ENCODE assay signal across 9 mouse cellular contexts in the genomic region with DNA sequence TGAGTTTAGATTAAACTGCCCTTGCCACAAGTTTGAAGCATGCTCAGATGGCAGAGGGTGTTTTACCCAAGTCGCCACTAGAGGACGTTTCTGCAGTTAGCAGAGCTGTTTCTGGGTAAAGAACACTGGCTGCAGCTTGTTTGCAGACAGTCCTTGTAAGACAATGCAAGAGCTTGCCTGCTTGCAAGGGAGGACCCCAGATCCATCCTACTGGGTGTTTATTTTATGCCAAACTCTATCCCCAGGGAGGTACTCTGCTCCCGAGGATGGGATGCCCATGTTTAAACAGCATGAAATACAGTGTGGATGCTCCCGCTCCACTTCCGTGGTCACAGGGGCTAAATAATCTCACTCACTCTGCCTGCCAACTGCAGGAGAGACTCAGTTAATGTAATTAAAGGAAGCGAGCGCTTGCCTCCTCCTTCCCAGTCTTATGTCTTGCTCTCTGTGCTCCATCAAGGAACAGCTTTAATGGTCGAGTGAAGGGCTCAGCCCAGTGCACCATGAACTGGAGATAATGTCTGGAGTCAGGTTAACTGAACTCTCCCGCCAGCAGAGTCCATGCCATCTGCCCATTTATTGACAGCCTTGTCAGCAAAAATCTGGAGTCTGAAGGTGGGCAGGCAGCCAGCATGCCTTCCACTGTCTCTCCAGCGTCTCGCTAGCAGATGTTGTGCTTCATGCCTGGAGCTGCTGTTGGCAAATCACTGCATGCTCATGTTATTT.
A peak's percentile ranks its signal among the peaks of the same experiment; 100 is the strongest.
DNase-seq lines count a peak whose midpoint lies in the region; TF ChIP-seq lines count a peak whose summit lies in the region.
"Had no signal": no experiment of that assay in that cellular context is flagged by ENCODE, and none has a peak within 500 bp of the region (broad histone marks: within the 10 kb centered on the region; RNA-seq: fewer than 3 reads in every experiment).

No protein-coding gene starts in this region.

- peaks cover 17% of the 10 kb centered on the region; the same call in 1 of the 2 replicates for H3K27me3 ChIP-seq in embryonic facial prominence, embryonic 10.5 days (replicated peaks; ENCODE audit: low read depth, poor library complexity, severe bottlenecking)
- no peaks in the 10 kb centered on the region for H3K27me3 ChIP-seq in heart, adult 2 months (ENCODE audit: control insufficient read depth, insufficient read depth, low read length)
- no peaks in the 10 kb centered on the region for H3K27me3 ChIP-seq in limb, embryonic 10.5 days (ENCODE audit: low read depth, poor library complexity, severe bottlenecking)
- no peaks in the 10 kb centered on the region for H3K27me3 ChIP-seq in myocyte (ENCODE audit: control insufficient read depth, insufficient read depth, insufficient read length)
- H3K27me3 ChIP-seq: liver, embryonic 13.5 days had no signal

- no peak for TF ChIP-seq EP300 in heart, adult 2 months (IDR thresholded peaks at IDR 0.05; ENCODE audit: insufficient read depth, low read depth, low read length)

- intact Hi-C loops in heart, adult 2 months (cut with DNase I) = no loop called here

- H3K9me3 ChIP-seq in embryonic facial prominence, embryonic 10.5 days = no peaks in the 10 kb centered on the region
- H3K9me3 ChIP-seq in limb, embryonic 10.5 days (replicated peaks) = no peaks in the 10 kb centered on the region
- H3K9me3 ChIP-seq: liver, embryonic 13.5 days had no signal

- no peak for TF ChIP-seq POLR2A in heart, adult 2 months (IDR thresholded peaks at IDR 0.05; ENCODE audit: insufficient read depth, low read depth, low read length)
- no peak for TF ChIP-seq POLR2A in myocyte (IDR thresholded peaks at IDR 0.05; ENCODE audit: insufficient read length, low read depth)

- H3K4me1 ChIP-seq in embryonic facial prominence, embryonic 10.5 days = peaks cover 56% of the 10 kb centered on the region
- peaks cover 8% of the 10 kb centered on the region; the same call in 1 of the 2 replicates for H3K4me1 ChIP-seq in heart, adult 2 months (ENCODE audit: control insufficient read depth, insufficient read depth, low read length)
- peaks cover 60% of the 10 kb centered on the region for H3K4me1 ChIP-seq in limb, embryonic 10.5 days
- H3K4me1 ChIP-seq: liver, embryonic 13.5 days had no signal

- 21% methylated on average over 11 of the region's 11 CpGs for WGBS in embryonic facial prominence, embryonic 10.5 days
- 7% methylated on average over 11 of the region's 11 CpGs for WGBS in heart, adult 2 months
- WGBS in limb, embryonic 10.5 days = 15% methylated on average over 11 of the region's 11 CpGs

- DNase-seq in adrenal gland, adult 2 months = peak; percentile 20
- no peak for DNase-seq in adrenal gland, adult 8-10 months
- DNase-seq in embryonic facial prominence, embryonic 10.5 days (ENCODE audit: low spot score) = peak; percentile 62
- DNase-seq in heart, adult 2 months = peak; percentile 22 to 28
- peak; percentile 82 for DNase-seq in kidney, adult 9 months
- peak; percentile 50 for DNase-seq in limb, embryonic 10.5 days (ENCODE audit: low spot score)
- DNase-seq in telencephalon, adult 2 months (ENCODE audit: low read depth, low spot score) = peak; percentile 73
- DNase-seq: liver, embryonic 13.5 days had no signal

- no peaks in the 10 kb centered on the region for H3K79me2 ChIP-seq in heart, adult 2 months (replicated peaks; ENCODE audit: control insufficient read depth, insufficient read depth, low read length)
- H3K79me2 ChIP-seq in myocyte (ENCODE audit: control insufficient read depth, insufficient read depth) = no peaks in the 10 kb centered on the region

- H3K4me2 ChIP-seq in myocyte (ENCODE audit: low read depth) = peak overlapping the region; percentile 21
- H3K4me2 ChIP-seq: liver, embryonic 13.5 days had no signal

- H3K4me3 ChIP-seq in embryonic facial prominence, embryonic 10.5 days = peak overlapping the region; percentile 42
- H3K4me3 ChIP-seq in heart, adult 2 months = no peak overlapping the region
- H3K4me3 ChIP-seq in limb, embryonic 10.5 days = peak overlapping the region; percentile 17
- H3K4me3 ChIP-seq in myocyte = no peak overlapping the region
- H3K4me3 ChIP-seq: liver, embryonic 13.5 days had no signal

- H3K9ac ChIP-seq in heart, adult 2 months (ENCODE audit: low read depth, low read length) = no peak overlapping the region
- H3K9ac ChIP-seq: liver, embryonic 13.5 days had no signal

- peak overlapping the region; percentile 81 for H3K27ac ChIP-seq in embryonic facial prominence, embryonic 10.5 days (replicated peaks)
- H3K27ac ChIP-seq in heart, adult 2 months = no peak overlapping the region
- H3K27ac ChIP-seq in limb, embryonic 10.5 days = peak overlapping the region; percentile 78
- H3K27ac ChIP-seq: liver, embryonic 13.5 days had no signal

- no peak overlapping the region for H3ac ChIP-seq in myocyte (ENCODE audit: control insufficient read depth, insufficient read length)

- no peaks in the 10 kb centered on the region for H3K36me3 ChIP-seq in embryonic facial prominence, embryonic 10.5 days (replicated peaks)
- H3K36me3 ChIP-seq in heart, adult 2 months (ENCODE audit: control insufficient read depth, insufficient read depth, low read length) = no peaks in the 10 kb centered on the region
- H3K36me3 ChIP-seq in limb, embryonic 10.5 days = no peaks in the 10 kb centered on the region
- H3K36me3 ChIP-seq in myocyte (ENCODE audit: control insufficient read depth, insufficient read depth) = no peaks in the 10 kb centered on the region
- H3K36me3 ChIP-seq: liver, embryonic 13.5 days had no signal

- TF ChIP-seq CTCF in heart, adult 2 months (IDR thresholded peaks at IDR 0.05) = peak; percentile 60

TF ChIP-seq in myocyte, 11 proteins besides CTCF, POLR2A, EP300 and RAD21:
- TF ChIP-seq MYOD1 (IDR thresholded peaks at IDR 0.05; ENCODE audit: control insufficient read depth in 1 of 3, insufficient read length in 2 of 3, low read depth in 2 of 3) (no peak), TCF12 (IDR thresholded peaks at IDR 0.05; ENCODE audit: insufficient read depth, poor library complexity, severe bottlenecking) (no peak), MYOG (IDR thresholded peaks at IDR 0.05; ENCODE audit: control insufficient read depth in 1 of 3, insufficient read depth in 1 of 3, insufficient read length in 2 of 3, low read depth in 2 of 3) (no peak)

Comparison
In these comparisons a context has a peak if more than half of its experiments do, and no peak if none do; other contexts are left out.
1. H3K4me3 ChIP-seq: peak in embryonic facial prominence, embryonic 10.5 days (single experiment) and limb, embryonic 10.5 days (single experiment); none in heart, adult 2 months (single experiment) and myocyte (single experiment).